Mouse (Mus musculus) megakaryocyte, embryonic 14.5 days (primary cell): ENCODE data around the gene Mbd3. TPM values are rescaled to one million over a fixed set of nuclear protein-coding genes. Genes with fewer than 3 reads are reported as not detected.

Experiments used
- H3K27me3 ChIP-seq: replicated peaks from 2 replicates; pipeline ENCODE3; 2012; ENCODE audit warnings: inconsistent platforms
- H3K36me3 ChIP-seq: replicated peaks from 2 replicates; pipeline ENCODE3; 2012; ENCODE audit warnings: low read length, inconsistent platforms, mixed read lengths
- H3K4me1 ChIP-seq: 2 replicates; pipeline ENCODE4 v1.6.1; 2012; ENCODE audit warnings: inconsistent platforms
- H3K4me3 ChIP-seq: replicated peaks from 2 replicates; pipeline ENCODE3; 2012; ENCODE audit warnings: moderate library complexity, mild to moderate bottlenecking, inconsistent platforms
- H3K9me3 ChIP-seq: 2 replicates; pipeline ENCODE4 v1.6.1; 2012; ENCODE audit warnings: inconsistent platforms
- FLI1 ChIP-seq: IDR thresholded peaks from 2 replicates; pipeline ENCODE4 v1.6.1; 2012; ENCODE audit warnings: low read length, inconsistent platforms, mixed read lengths
- GATA1 ChIP-seq: IDR thresholded peaks from 3 replicates; pipeline ENCODE4 v1.6.1; 2012; ENCODE audit warnings: mixed read lengths, low read length, inconsistent platforms, borderline replicate concordance
- polyA plus RNA-seq: library from polyadenylated mRNA; stranded (reverse); fragments of >175 nt; gene quantifications from 2 replicates; pipeline ENCODE4 v1.2.3, GENCODE M21; 2012; ENCODE audit warnings: low replicate concordance; ENCODE audit not compliant: insufficient read depth

Gene Mbd3
- polyA plus RNA-seq, 1 experiment = 199 TPM

DNA sequence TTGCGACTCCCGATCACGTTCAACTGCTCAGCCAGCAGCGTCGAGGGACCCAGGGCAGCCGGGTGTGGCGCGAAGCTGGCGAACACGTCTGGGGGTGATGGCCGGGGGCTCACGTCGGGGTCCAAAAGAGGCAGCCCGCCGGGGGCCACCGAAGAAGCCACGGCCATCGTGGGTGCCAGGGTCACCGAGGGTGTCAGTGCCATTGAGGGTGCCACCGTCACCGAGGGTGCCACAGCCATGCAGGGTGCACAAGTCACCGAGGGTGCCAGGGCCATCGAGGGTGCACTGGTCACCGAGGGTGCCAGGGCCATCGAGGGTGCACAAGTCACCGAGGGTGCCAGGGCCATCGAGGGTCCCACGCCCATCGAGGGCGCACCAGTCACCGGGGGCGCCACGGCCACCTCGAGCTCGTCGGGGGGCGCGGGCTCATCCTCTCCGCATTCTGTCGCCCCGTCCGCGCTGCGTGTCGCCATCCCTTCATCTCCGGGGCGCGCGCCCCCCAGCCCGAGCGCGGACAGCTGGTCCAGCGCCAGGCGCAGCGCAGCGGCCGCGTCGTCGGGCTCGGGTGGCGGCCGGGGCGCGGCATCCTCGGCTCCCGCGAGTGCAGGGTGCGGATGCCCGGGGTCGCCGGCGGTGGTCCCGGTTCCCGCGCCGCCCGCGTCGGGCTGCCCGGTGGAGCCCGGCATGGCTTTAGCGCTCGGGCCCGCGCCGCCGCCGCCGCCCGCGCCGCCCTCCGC, 12.4 kb downstream of the Mbd3 start:
- H3K4me1 ChIP-seq = peaks cover 74% of the 10 kb centered on the region
- peak overlapping the region; percentile 97 for H3K4me3 ChIP-seq
- no peaks in the 10 kb centered on the region for H3K9me3 ChIP-seq
- no peak for TF ChIP-seq FLI1
- TF ChIP-seq GATA1 = no peak
- peaks cover 45% of the 10 kb centered on the region for H3K36me3 ChIP-seq
- peaks cover 15% of the 10 kb centered on the region for H3K27me3 ChIP-seq

DNA sequence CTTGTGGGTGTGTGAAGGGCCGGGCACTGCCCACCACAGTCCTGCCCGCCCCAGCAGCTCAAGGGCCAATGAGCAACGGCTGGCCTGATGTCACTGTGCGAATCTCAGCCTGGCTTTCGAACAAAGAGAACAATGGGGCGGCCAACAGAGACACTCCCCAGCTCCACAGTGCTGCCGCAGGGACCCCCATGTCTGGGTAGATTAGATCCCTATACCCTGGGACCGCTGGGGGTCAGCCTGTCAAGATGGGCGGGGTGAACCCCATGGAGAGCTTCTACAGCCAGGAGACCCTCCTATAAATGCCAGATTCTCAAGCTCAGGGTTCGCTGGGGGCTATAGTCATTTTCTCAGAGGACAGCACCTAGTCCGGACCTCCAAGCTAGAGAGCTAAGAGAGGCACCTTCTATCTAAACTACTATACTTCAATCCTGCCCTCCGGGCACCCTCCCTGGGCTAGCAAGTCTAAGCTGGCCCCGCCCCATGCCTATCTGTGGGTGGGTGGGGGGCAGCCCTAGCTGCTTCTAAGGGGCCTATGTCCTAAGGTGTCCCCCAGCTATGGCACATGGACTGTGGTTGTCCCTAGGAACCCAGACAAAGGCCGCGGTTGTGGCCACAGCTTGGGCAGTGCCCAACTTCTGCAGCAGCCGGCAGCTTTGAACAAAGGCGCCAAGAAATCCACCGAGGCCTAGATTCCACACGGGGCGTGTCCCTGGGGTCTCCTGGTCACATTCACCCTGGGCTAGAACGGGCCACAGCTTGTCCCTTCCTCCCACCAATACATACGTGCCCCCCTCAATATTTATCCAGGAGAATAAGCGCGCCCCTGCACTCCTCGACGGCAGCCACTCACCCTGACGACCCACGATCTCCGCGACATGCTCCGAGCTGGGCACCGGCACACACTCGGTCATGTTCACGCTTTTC, 13.3 kb downstream of the Mbd3 start:
- no peak for TF ChIP-seq GATA1
- no peak for TF ChIP-seq FLI1
- peaks cover 15% of the 10 kb centered on the region for H3K27me3 ChIP-seq
- H3K4me1 ChIP-seq = peaks cover 74% of the 10 kb centered on the region
- no peaks in the 10 kb centered on the region for H3K9me3 ChIP-seq
- peak overlapping the region; percentile 97 for H3K4me3 ChIP-seq
- H3K36me3 ChIP-seq = peaks cover 45% of the 10 kb centered on the region

- H3K36me3 ChIP-seq = peaks cover 44% of the 10 kb centered on the region
- peaks cover 73% of the 10 kb centered on the region for H3K4me1 ChIP-seq
- H3K27me3 ChIP-seq = peaks cover 15% of the 10 kb centered on the region
- no peaks in the 10 kb centered on the region for H3K9me3 ChIP-seq
- TF ChIP-seq FLI1 = no peak
- TF ChIP-seq GATA1 = no peak
- H3K4me3 ChIP-seq = peak overlapping the region; percentile 97
Observed at GRCm38 (mm10) chr10:80385310-80385709, 14.0 kb downstream of the Mbd3 start.

- Histone ChIP-seq H3K27me3 (peaks cover 15% of the 10 kb centered on the region), H3K36me3 (peaks cover 42% of the 10 kb centered on the region), H3K9me3 (no peaks in the 10 kb centered on the region), H3K4me3 (peak overlapping the region; percentile 60), H3K4me1 (peaks cover 67% of the 10 kb centered on the region)
- no peak for TF ChIP-seq GATA1
- no peak for TF ChIP-seq FLI1
Observed at GRCm38 (mm10) chr10:80384709-80385108, 14.6 kb downstream of the Mbd3 start.

DNA sequence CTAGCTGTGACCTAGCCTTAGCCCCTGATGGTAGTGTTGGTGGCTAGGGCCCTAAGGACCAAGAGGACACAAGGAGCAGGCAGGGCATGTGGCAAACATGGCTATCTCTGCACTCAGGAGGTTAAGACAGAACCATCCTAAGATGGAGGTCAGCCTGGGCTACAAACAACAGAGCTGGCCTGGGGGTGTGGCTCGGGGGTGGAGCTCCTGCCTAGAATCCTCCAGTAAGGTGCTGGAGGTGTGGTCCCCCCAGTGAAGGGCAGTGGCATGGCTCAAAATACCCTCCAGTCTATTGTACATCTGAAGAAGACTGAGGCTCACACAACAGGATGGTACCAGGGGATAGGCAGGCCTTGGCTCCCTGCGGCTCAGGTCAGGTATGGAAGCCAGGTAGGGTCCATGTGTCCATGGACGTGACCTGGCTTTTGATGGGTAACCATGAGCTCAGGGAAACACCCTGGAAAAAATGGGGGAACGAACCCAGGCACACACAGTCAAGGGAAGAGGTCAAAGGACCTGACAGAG, 15.2 kb downstream of the Mbd3 start:
- H3K4me1 ChIP-seq = peaks cover 62% of the 10 kb centered on the region
- no peak for TF ChIP-seq GATA1
- peaks cover 18% of the 10 kb centered on the region for H3K27me3 ChIP-seq
- H3K4me3 ChIP-seq = peak overlapping the region; percentile 60
- H3K9me3 ChIP-seq = no peaks in the 10 kb centered on the region
- H3K36me3 ChIP-seq = peaks cover 38% of the 10 kb centered on the region

DNA sequence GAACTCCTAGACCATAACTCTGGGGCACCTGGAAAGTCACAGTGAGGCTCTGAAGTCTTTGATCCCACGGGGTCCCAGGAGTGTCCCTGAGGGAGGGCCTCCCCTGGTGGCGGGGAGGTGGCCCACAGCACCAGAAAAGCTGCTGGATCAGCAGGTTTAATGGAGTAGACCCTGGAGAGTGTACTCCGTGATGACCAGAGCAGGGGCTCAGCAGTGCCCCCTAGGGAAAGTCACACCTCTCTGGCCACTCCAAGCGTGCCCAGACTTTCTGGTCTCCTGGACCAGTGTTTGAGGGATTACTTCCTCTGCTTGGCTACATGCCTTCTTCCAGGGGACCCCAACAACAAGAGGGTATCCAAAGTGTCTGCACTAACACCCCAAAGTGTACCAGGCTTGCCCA, 15.9 kb downstream of the Mbd3 start:
- H3K4me3 ChIP-seq = no peak overlapping the region
- no peaks in the 10 kb centered on the region for H3K9me3 ChIP-seq
- peaks cover 56% of the 10 kb centered on the region for H3K4me1 ChIP-seq
- peaks cover 38% of the 10 kb centered on the region for H3K36me3 ChIP-seq
- no peak for TF ChIP-seq GATA1
- no peak for TF ChIP-seq FLI1
- peaks cover 23% of the 10 kb centered on the region for H3K27me3 ChIP-seq

GRCm38 (mm10) chr10:80382641-80383365, 16.5 kb downstream of the Mbd3 start:
- Histone ChIP-seq H3K4me3 (no peak overlapping the region), H3K4me1 (peaks cover 51% of the 10 kb centered on the region), H3K36me3 (peaks cover 38% of the 10 kb centered on the region), H3K27me3 (peaks cover 25% of the 10 kb centered on the region), H3K9me3 (no peaks in the 10 kb centered on the region)
- no peak for TF ChIP-seq FLI1
- TF ChIP-seq GATA1 = no peak

GRCm38 (mm10) chr10:80377716-80378115, 21.6 kb downstream of the Mbd3 start:
- Histone ChIP-seq H3K4me3 (no peak overlapping the region), H3K9me3 (peaks cover 7% of the 10 kb centered on the region; the same call in 1 of the 2 replicates), H3K27me3 (peaks cover 15% of the 10 kb centered on the region), H3K36me3 (peaks cover 25% of the 10 kb centered on the region), H3K4me1 (peaks cover 7% of the 10 kb centered on the region; the same call in 1 of the 2 replicates)
- TF ChIP-seq GATA1 = no peak
- TF ChIP-seq FLI1 = no peak

DNA sequence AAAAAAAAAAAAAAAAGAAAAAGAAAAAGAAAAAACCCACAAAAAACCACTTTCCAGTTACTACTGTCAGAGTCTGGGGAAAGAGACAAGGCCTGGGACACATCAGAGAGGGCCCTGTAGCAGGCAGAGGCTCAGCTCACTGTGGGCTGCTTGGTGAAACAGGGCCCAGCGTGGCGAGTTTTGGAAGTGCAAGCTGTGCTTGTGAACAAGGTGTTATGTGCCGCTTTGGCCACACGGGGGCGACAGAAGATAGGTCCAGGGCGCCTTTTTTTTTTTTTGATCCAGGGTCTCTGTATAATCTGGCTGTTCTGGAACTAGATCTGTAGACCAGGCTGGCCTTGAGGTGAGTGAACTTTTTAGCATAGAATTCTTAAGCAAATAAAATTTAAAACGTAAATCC, 23.2 kb downstream of the Mbd3 start:
- H3K9me3 ChIP-seq = peaks cover 7% of the 10 kb centered on the region; the same call in 1 of the 2 replicates
- peaks cover 22% of the 10 kb centered on the region for H3K27me3 ChIP-seq
- H3K4me3 ChIP-seq = no peak overlapping the region
- peaks cover 19% of the 10 kb centered on the region for H3K4me1 ChIP-seq
- TF ChIP-seq FLI1 (no peak), GATA1 (no peak)
- H3K36me3 ChIP-seq = peaks cover 10% of the 10 kb centered on the region

- TF ChIP-seq GATA1 = no peak
- no peaks in the 10 kb centered on the region for H3K36me3 ChIP-seq
- H3K9me3 ChIP-seq = peaks cover 7% of the 10 kb centered on the region; the same call in 1 of the 2 replicates
- no peak overlapping the region for H3K4me3 ChIP-seq
- peaks cover 27% of the 10 kb centered on the region for H3K27me3 ChIP-seq
- H3K4me1 ChIP-seq = peaks cover 22% of the 10 kb centered on the region
Observed at GRCm38 (mm10) chr10:80374063-80374462, 25.3 kb downstream of the Mbd3 start.
